Mouse (Mus musculus) stomach, embryonic 15.5 days (tissue): Measurements from ENCODE around the gene Fam110a. TPM values are rescaled to one million over a fixed set of nuclear protein-coding genes. Genes with fewer than 3 reads are reported as not detected.
A peak's percentile ranks its signal among the peaks of the same experiment; 100 is the strongest.

Experiments used
- microRNA counts: library from miRNA; unstranded; fragments of <30 nt; microRNA quantifications from one replicate; lab custom pipeline; 2016
- microRNA-seq: library from miRNA; unstranded; fragments of <30 nt; microRNA quantifications from one replicate; pipeline ENCODE4, GENCODE M21; 2016
- polyA plus RNA-seq: library from polyadenylated mRNA; unstranded; fragments of >200 nt; fragmentation: Nextera tagmentation; extraction: Ambion mirVana; gene quantifications from 2 replicates; pipeline ENCODE4 v1.2.1, GENCODE M21; 2015

Gene Fam110a
- polyA plus RNA-seq, 1 experiment from 2014 or later = 26.8 TPM

MicroRNAs encoded within 50 kb of the gene (microRNA counts, 519-probe panel; counts per million panel counts)
- 2,038 counts per million, percentile 25 among the panel's probes with 10 or more counts for microRNA mmu-miR-1953 (lab: Ali Mortazavi, UCI)

Small RNAs within 50 kb of the gene (microRNA-seq; reads per million reads assigned to microRNA genes)
- gene Mir1953 = not detected

Other genes with a start within 250 kb of the Fam110a start
- 39.0 and 41.7 TPM in 2 replicates for gene Psmf1, start 236.0 kb downstream of the Fam110a start, polyA plus RNA-seq
- 0.06 and 0.26 TPM in 2 replicates for gene Rspo4, start 137.3 kb downstream of the Fam110a start, polyA plus RNA-seq
- gene Angpt4, start 69.0 kb downstream of the Fam110a start, polyA plus RNA-seq = 0.76 and 0.77 TPM in 2 replicates
- 4.9 and 7.3 TPM in 2 replicates for gene Slc52a3, start 16.3 kb upstream of the Fam110a start, polyA plus RNA-seq
- 0.04 and 0.05 TPM in 2 replicates for gene Scrt2, start 101.3 kb upstream of the Fam110a start, polyA plus RNA-seq
- gene Srxn1, start 125.3 kb upstream of the Fam110a start, polyA plus RNA-seq = 12.2 and 12.7 TPM in 2 replicates
- gene Tcf15, start 163.3 kb upstream of the Fam110a start, polyA plus RNA-seq = 8.2 and 10.7 TPM in 2 replicates
- gene Csnk2a1, start 246.6 kb upstream of the Fam110a start, polyA plus RNA-seq = 75.3 and 89.8 TPM in 2 replicates